Mouse (Mus musculus) limb, embryonic 14.5 days (tissue): ENCODE data around the gene Per2. TPM values are rescaled to one million over a fixed set of nuclear protein-coding genes. Genes with fewer than 3 reads are reported as not detected.

Source experiments
- ATAC-seq: fragments of 200-750 bp; cut with Nextera tagmentation; 2 replicates; pipeline ENCODE4 v1.8.0; 2017; ENCODE audit warnings: low read depth, moderate number of reproducible peaks, moderate TSS enrichment; ENCODE audit not compliant: low FRiP score
- DNase-seq: peaks from one replicate; pipeline ENCODE4 v3.0.0-alpha.2; 2015; ENCODE audit warnings: low spot score
- H3K27ac ChIP-seq: fragments of 300-500 bp; sonication (generic); replicated peaks from 2 replicates; pipeline ENCODE4 v1.5.1; 2014; ENCODE audit warnings: low read depth, mild to moderate bottlenecking, low read length, moderate library complexity, mixed read lengths
- H3K27me3 ChIP-seq: fragments of 300-500 bp; sonication (generic); 2 replicates; pipeline ENCODE4 v1.6.1; 2014; ENCODE audit warnings: low read length, mixed read lengths; ENCODE audit not compliant: control insufficient read depth, insufficient read depth
- H3K36me3 ChIP-seq: fragments of 300-500 bp; sonication (generic); 2 replicates; pipeline ENCODE4 v1.6.1; 2014; ENCODE audit warnings: mild to moderate bottlenecking, low read length, moderate library complexity, mixed read lengths; ENCODE audit not compliant: control insufficient read depth, insufficient read depth
- H3K4me1 ChIP-seq: fragments of 300-500 bp; sonication (generic); 2 replicates; pipeline ENCODE4 v1.6.1; 2014; ENCODE audit warnings: antibody characterized with exemption, low read length, mixed read lengths; ENCODE audit not compliant: control insufficient read depth, insufficient read depth
- H3K4me2 ChIP-seq: fragments of 300-500 bp; sonication (generic); replicated peaks from 2 replicates; pipeline ENCODE4 v1.6.1; 2014; ENCODE audit warnings: low read depth, mild to moderate bottlenecking, low read length, moderate library complexity; ENCODE audit not compliant: severe bottlenecking
- H3K4me3 ChIP-seq: fragments of 300-500 bp; sonication (generic); replicated peaks from 2 replicates; pipeline ENCODE4 v1.5.1; 2014; ENCODE audit warnings: low read length
- H3K9ac ChIP-seq: fragments of 300-500 bp; sonication (generic); 2 replicates; pipeline ENCODE4 v1.6.1; 2014; ENCODE audit warnings: mild to moderate bottlenecking, low read depth, low read length, moderate library complexity; ENCODE audit not compliant: severe bottlenecking
- H3K9me3 ChIP-seq: fragments of 300-500 bp; sonication (generic); 2 replicates; pipeline ENCODE4 v1.6.1; 2016; ENCODE audit warnings: low read length; ENCODE audit not compliant: control insufficient read depth
- POLR2A ChIP-seq: fragments of 200-500 bp; IDR thresholded peaks from 2 replicates; pipeline ENCODE4 v1.8.0; 2012; ENCODE audit warnings: inconsistent platforms, mild to moderate bottlenecking, moderate library complexity, borderline replicate concordance; ENCODE audit not compliant: insufficient read depth, insufficient read length; ENCODE audit errors: extremely low read depth
- WGBS: fragments of 180-500 bp; shearing (Covaris S2); extraction: QIAGEN DNeasy Blood & Tissue Kit; methylation state at CpG from one replicate; pipeline ENCODE4 v1.1.7; 2014; 5-methylcytosine and 5-hydroxymethylcytosine counted together
- polyA plus RNA-seq, 2 experiments: library from polyadenylated mRNA; depleted of rRNA in 1 of 2; stranded (reverse) in 1 of 2; unstranded in 1 of 2; fragments of >200 nt; fragmentation: Nextera tagmentation in 1 of 2; extraction: Ambion mirVana in 1 of 2; gene quantifications; 2 replicates each; pipeline versions ENCODE4 v1.2.1 to v1.2.3; 2012 to 2014

The Per2 gene
- polyA plus RNA-seq, 2 experiments, result 4.2 to 8.3 TPM

- H3K4me2 ChIP-seq, result peak overlapping the region; percentile 85
- H3K27me3 ChIP-seq, result no peaks in the 10 kb centered on the region
- TF ChIP-seq POLR2A, result no peak
- peak overlapping the region; percentile 76 for H3K4me3 ChIP-seq
- H3K4me1 ChIP-seq, result peaks cover 38% of the 10 kb centered on the region
- H3K36me3 ChIP-seq, result no peaks in the 10 kb centered on the region
- no peaks in the 10 kb centered on the region for H3K9me3 ChIP-seq
- peak overlapping the region; percentile 34; the same call in 1 of the 2 replicates for H3K9ac ChIP-seq
- H3K27ac ChIP-seq, result no peak overlapping the region
- DNase-seq, result no peak
- no peak for ATAC-seq
- 36% methylated on average over 7 of the region's 7 CpGs for WGBS
Measured at GRCm38 (mm10) chr1:91460069-91460468, 945 bp upstream of the Per2 start.

- Histone ChIP-seq H3K4me3 (peak overlapping the region; percentile 76), H3K27me3 (no peaks in the 10 kb centered on the region), H3K27ac (no peak overlapping the region), H3K9ac (peak overlapping the region; percentile 58), H3K4me2 (peak overlapping the region; percentile 85), H3K36me3 (no peaks in the 10 kb centered on the region), H3K4me1 (peaks cover 33% of the 10 kb centered on the region), H3K9me3 (no peaks in the 10 kb centered on the region)
- ATAC-seq, result no peak
- TF ChIP-seq POLR2A, result no peak
- peak; percentile 77 for DNase-seq
- 18% methylated on average over 8 of the region's 8 CpGs for WGBS
Measured at GRCm38 (mm10) chr1:91458223-91458861, 782 bp downstream of the Per2 start.

GRCm38 (mm10) chr1:91457698-91458097, 1.4 kb downstream of the Per2 start:
- Histone ChIP-seq H3K36me3 (no peaks in the 10 kb centered on the region), H3K9ac (no peak overlapping the region), H3K4me3 (no peak overlapping the region), H3K4me1 (peaks cover 33% of the 10 kb centered on the region), H3K4me2 (peak overlapping the region; percentile 85), H3K27ac (no peak overlapping the region), H3K9me3 (no peaks in the 10 kb centered on the region), H3K27me3 (no peaks in the 10 kb centered on the region)
- no peak for TF ChIP-seq POLR2A
- DNase-seq (no peak), ATAC-seq (no peak)
- WGBS, result 67% methylated on average over 5 of the region's 5 CpGs

- no peak for DNase-seq
- no peak for TF ChIP-seq POLR2A
- Histone ChIP-seq H3K27me3 (no peaks in the 10 kb centered on the region), H3K4me2 (no peak overlapping the region), H3K27ac (no peak overlapping the region), H3K9me3 (no peaks in the 10 kb centered on the region), H3K4me3 (no peak overlapping the region), H3K4me1 (peaks cover 33% of the 10 kb centered on the region), H3K36me3 (no peaks in the 10 kb centered on the region), H3K9ac (no peak overlapping the region)
- no peak for ATAC-seq
- 91% methylated on average over 4 of the region's 4 CpGs for WGBS
Measured at GRCm38 (mm10) chr1:91457116-91457515, 2.0 kb downstream of the Per2 start.

- Histone ChIP-seq H3K4me2 (peak overlapping the region; percentile 23), H3K4me1 (peaks cover 33% of the 10 kb centered on the region), H3K4me3 (no peak overlapping the region), H3K27me3 (no peaks in the 10 kb centered on the region), H3K36me3 (no peaks in the 10 kb centered on the region), H3K9me3 (no peaks in the 10 kb centered on the region), H3K27ac (peak overlapping the region; percentile 38; the same call in 1 of the 2 replicates), H3K9ac (peak overlapping the region; percentile 28; the same call in 1 of the 2 replicates)
- WGBS, result 35% methylated on average over 11 of the region's 11 CpGs
- no peak for TF ChIP-seq POLR2A
- ATAC-seq (no peak), DNase-seq (peak; percentile 52)
Measured at GRCm38 (mm10) chr1:91456301-91456801, 2.8 kb downstream of the Per2 start.
